Mouse (Mus musculus) MEL (cell line): Measurements from ENCODE around the gene Rims1. TPM values are rescaled to one million over a fixed set of nuclear protein-coding genes. Genes with fewer than 3 reads are reported as not detected.

Experiments
- DNase-seq: peaks from one replicate; pipeline ENCODE4 v3.0.0; 2011; ENCODE audit warnings: low read depth, low spot score
- H3K27ac ChIP-seq: 2 replicates; pipeline ENCODE4 v1.5.1; 2012; ENCODE audit warnings: low read depth, mild to moderate bottlenecking, control low read depth, low read length, moderate library complexity; ENCODE audit not compliant: control insufficient read depth
- H3K27me3 ChIP-seq, 2 experiments: fragments of 150-350 bp in 1 of 2; sonication (generic) in 1 of 2; 2 replicates each; pipeline ENCODE4 v1.6.1; 2012; ENCODE audit warnings: low read length in 2 of 2, mild to moderate bottlenecking in 2 of 2, improper control_type of control experiment in 1 of 2, moderate library complexity in 1 of 2; ENCODE audit not compliant: insufficient read depth in 2 of 2, control insufficient read depth in 1 of 2
- H3K36me3 ChIP-seq, 2 experiments: 2 replicates each; pipeline ENCODE4 v1.6.1; 2012 to 2014; ENCODE audit warnings: low read length in 2 of 2, improper control_type of control experiment in 1 of 2, inconsistent platforms in 1 of 2, mild to moderate bottlenecking in 1 of 2; ENCODE audit not compliant: insufficient read depth in 2 of 2, control insufficient read depth in 1 of 2
- H3K4me1 ChIP-seq, 2 experiments: fragments of 150-350 bp in 1 of 2; sonication (generic) in 1 of 2; 2 replicates each; pipeline ENCODE4 v1.6.1; 2012; ENCODE audit warnings: low read length in 2 of 2, improper control_type of control experiment in 1 of 2, mild to moderate bottlenecking in 1 of 2; ENCODE audit not compliant: insufficient read depth in 2 of 2, control insufficient read depth in 1 of 2
- H3K4me3 ChIP-seq, 2 experiments: fragments of 150-350 bp in 1 of 2; sonication (generic) in 1 of 2; 2 replicates each; pipeline ENCODE4 v1.5.1; 2012; ENCODE audit warnings: low read depth in 2 of 2, low read length in 2 of 2, mild to moderate bottlenecking in 2 of 2, moderate library complexity in 2 of 2, control low read depth in 1 of 2, improper control_type of control experiment in 1 of 2; ENCODE audit not compliant: control insufficient read depth in 1 of 2, insufficient read depth in 1 of 2
- H3K79me2 ChIP-seq: 2 replicates; pipeline ENCODE4 v1.6.1; 2012; ENCODE audit warnings: mild to moderate bottlenecking, low read length, moderate library complexity; ENCODE audit not compliant: control insufficient read depth, poor library complexity, insufficient read depth
- H3K9ac ChIP-seq: 2 replicates; pipeline ENCODE4 v1.6.1; 2012; ENCODE audit warnings: low read depth, mild to moderate bottlenecking, control low read depth, low read length, moderate library complexity; ENCODE audit not compliant: control insufficient read depth, poor library complexity, severe bottlenecking
- H3K9me3 ChIP-seq: fragments of 150-350 bp; sonication (generic); replicated peaks from 2 replicates; pipeline ENCODE4 v1.6.1; 2012; ENCODE audit warnings: mild to moderate bottlenecking, low read length, improper control_type of control experiment, moderate library complexity; ENCODE audit not compliant: insufficient read depth
- CTCF ChIP-seq, 3 experiments: IDR thresholded peaks in 2 of 3; conservative IDR thresholded peaks in 1 of 3; 2 replicates each; pipeline ENCODE4 v1.5.1; 2011 to 2012; ENCODE audit warnings: low read length in 3 of 3, low read depth in 2 of 3, mild to moderate bottlenecking in 2 of 3, improper control_type of control experiment in 1 of 3, inconsistent platforms in 1 of 3, mixed read lengths in 1 of 3, moderate library complexity in 1 of 3; ENCODE audit not compliant: control insufficient read depth in 1 of 3, insufficient read depth in 1 of 3, poor library complexity in 1 of 3, severe bottlenecking in 1 of 3
- ELF1 ChIP-seq: IDR thresholded peaks from 2 replicates; pipeline ENCODE4 v1.6.1; 2014; ENCODE audit warnings: low read depth, mild to moderate bottlenecking, inconsistent platforms, low read length, improper control_type of control experiment, moderate library complexity
- MAFK ChIP-seq: IDR thresholded peaks from 2 replicates; pipeline ENCODE4 v1.6.1; 2011; ENCODE audit warnings: low read depth, mild to moderate bottlenecking, low read length, improper control_type of control experiment, borderline replicate concordance
- MAX ChIP-seq: IDR thresholded peaks from 2 replicates; pipeline ENCODE4 v1.6.1; 2011; ENCODE audit warnings: low read length, improper control_type of control experiment
- MAZ ChIP-seq: IDR thresholded peaks from 2 replicates; pipeline ENCODE4 v1.6.1; 2012; ENCODE audit warnings: low read depth, mild to moderate bottlenecking, inconsistent platforms, low read length, improper control_type of control experiment
- MEF2A ChIP-seq: IDR thresholded peaks from 2 replicates; pipeline ENCODE4 v1.6.1; 2014; ENCODE audit warnings: low read depth, mild to moderate bottlenecking, inconsistent platforms, low read length, improper control_type of control experiment; ENCODE audit not compliant: poor library complexity, insufficient replicate concordance, severe bottlenecking; ENCODE audit errors: extremely low read depth
- MXI1 ChIP-seq: IDR thresholded peaks from 2 replicates; pipeline ENCODE4 v1.6.1; 2011; ENCODE audit warnings: mild to moderate bottlenecking, low read depth, low read length, improper control_type of control experiment
- MYC ChIP-seq: IDR thresholded peaks from 2 replicates; pipeline ENCODE4 v1.6.1; 2011; ENCODE audit warnings: low read depth, mild to moderate bottlenecking, low read length, improper control_type of control experiment, moderate library complexity
- NRF1 ChIP-seq: IDR thresholded peaks from 2 replicates; pipeline ENCODE4 v1.6.1; 2014; ENCODE audit warnings: low read depth, mild to moderate bottlenecking, inconsistent platforms, low read length, improper control_type of control experiment, moderate library complexity; ENCODE audit not compliant: poor library complexity, insufficient read depth, severe bottlenecking
- RAD21 ChIP-seq: IDR thresholded peaks from 2 replicates; pipeline ENCODE4 v1.6.1; 2011; ENCODE audit warnings: mild to moderate bottlenecking, low read depth, low read length, improper control_type of control experiment
- RCOR1 ChIP-seq: IDR thresholded peaks from 2 replicates; pipeline ENCODE4 v1.6.1; 2012; ENCODE audit warnings: low read depth, mild to moderate bottlenecking, inconsistent platforms, low read length, improper control_type of control experiment
- SMC3 ChIP-seq: IDR thresholded peaks from 2 replicates; pipeline ENCODE4 v1.6.1; 2011; ENCODE audit warnings: low read depth, low read length, improper control_type of control experiment
- TCF12 ChIP-seq: IDR thresholded peaks from 2 replicates; pipeline ENCODE4 v1.6.1; 2014; ENCODE audit warnings: low read depth, mild to moderate bottlenecking, inconsistent platforms, low read length, improper control_type of control experiment, moderate library complexity
- UBTF ChIP-seq: IDR thresholded peaks from 2 replicates; pipeline ENCODE4 v1.6.1; 2012; ENCODE audit warnings: low read depth, mild to moderate bottlenecking, inconsistent platforms, low read length, improper control_type of control experiment, moderate library complexity, borderline replicate concordance; ENCODE audit not compliant: insufficient read depth
- USF2 ChIP-seq, 2 experiments: IDR thresholded peaks; 2 replicates each; pipeline ENCODE4 v1.6.1; 2011 to 2012; ENCODE audit warnings: improper control_type of control experiment in 2 of 2, low read length in 2 of 2, borderline replicate concordance in 1 of 2, inconsistent platforms in 1 of 2, low read depth in 1 of 2, mild to moderate bottlenecking in 1 of 2; ENCODE audit not compliant: insufficient read depth in 1 of 2
- ZKSCAN1 ChIP-seq: IDR thresholded peaks from 2 replicates; pipeline ENCODE4 v1.6.1; 2012; ENCODE audit warnings: low read depth, mild to moderate bottlenecking, inconsistent platforms, low read length, improper control_type of control experiment, moderate library complexity
- ZMIZ1 ChIP-seq: IDR thresholded peaks from 2 replicates; pipeline ENCODE4 v1.6.1; 2012; ENCODE audit warnings: low read depth, mild to moderate bottlenecking, inconsistent platforms, low read length, improper control_type of control experiment, moderate library complexity
- ZNF384 ChIP-seq: IDR thresholded peaks from 2 replicates; pipeline ENCODE4 v1.6.1; 2012; ENCODE audit warnings: low read depth, mild to moderate bottlenecking, inconsistent platforms, low read length, improper control_type of control experiment
- polyA plus RNA-seq, 2 experiments: library from polyadenylated mRNA; stranded (reverse) in 1 of 2; unstranded in 1 of 2; fragments of >175 nt in 1 of 2; fragments of >200 nt in 1 of 2; gene quantifications; 2 replicates each; pipeline versions ENCODE4 v1.2.1 to v1.2.4; 2012; ENCODE audit warnings: low replicate concordance in 2 of 2, low read depth in 1 of 2; ENCODE audit not compliant: insufficient read length in 2 of 2, insufficient read depth in 1 of 2, missing spikeins in 1 of 2
- total RNA-seq: library from RNA; depleted of rRNA; stranded (reverse); fragments of 300-350 nt; gene quantifications from 2 replicates; pipeline ENCODE4 v1.2.3, GENCODE M21; 2012

Rims1 gene
- total and polyA plus RNA-seq, 3 experiments = 0.31 TPM; not detected in 2

DNA sequence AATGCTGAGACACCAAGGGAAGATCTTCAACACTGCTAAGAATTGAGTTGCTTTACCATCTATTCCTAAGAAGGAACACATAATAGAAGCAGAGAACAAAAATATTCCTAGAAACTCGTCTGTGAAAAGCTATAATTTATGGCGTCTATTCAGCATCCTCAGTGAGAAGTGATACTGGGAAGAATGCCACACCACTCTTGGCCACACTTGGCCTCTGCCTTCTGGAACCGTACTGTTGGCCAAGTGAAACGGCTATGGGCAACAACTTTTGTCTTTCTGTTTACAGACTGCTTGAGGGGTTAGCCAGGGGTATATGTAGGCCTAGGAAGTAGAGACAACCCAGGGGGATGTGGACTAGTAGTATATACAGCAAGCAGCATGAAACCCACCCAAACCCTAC lies 547.4 kb downstream of the Rims1 start:
- Histone ChIP-seq H3K27me3 (no peaks in the 10 kb centered on the region), H3K36me3 (no peaks in the 10 kb centered on the region), H3K4me3 (no peak overlapping the region), H3K9me3 (no peaks in the 10 kb centered on the region), H3K9ac (no peak overlapping the region), H3K79me2 (no peaks in the 10 kb centered on the region), H3K27ac (no peak overlapping the region), H3K4me1 (no peaks in the 10 kb centered on the region)
- TF ChIP-seq MYC (no peak), MEF2A (no peak), ZMIZ1 (no peak), TCF12 (no peak), RCOR1 (no peak), NRF1 (no peak), ELF1 (no peak), ZNF384 (no peak), RAD21 (no peak)
- DNase-seq = no peak

DNA sequence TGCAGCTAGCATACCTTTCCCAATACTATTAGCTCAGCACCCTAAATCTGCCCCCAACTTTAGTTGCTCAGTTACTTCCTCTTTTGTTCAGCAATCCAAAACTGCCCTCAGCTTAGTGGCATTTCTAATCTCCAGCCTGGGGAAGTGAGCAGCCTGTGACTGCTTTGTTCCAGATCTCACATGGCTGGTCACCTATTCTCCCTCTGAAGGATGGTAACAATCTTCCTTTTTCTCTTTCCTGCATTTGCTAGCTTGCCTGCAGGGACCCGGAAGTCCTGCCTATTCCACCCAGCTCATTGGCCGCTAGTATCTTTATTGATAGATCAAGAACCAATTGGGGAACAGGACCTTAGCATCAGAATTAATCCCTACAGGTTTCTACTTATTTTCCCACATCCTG lies 551.5 kb downstream of the Rims1 start:
- DNase-seq = peak; percentile 28
- no peak overlapping the region for H3K27ac ChIP-seq
- no peaks in the 10 kb centered on the region for H3K27me3 ChIP-seq
- no peaks in the 10 kb centered on the region for H3K4me1 ChIP-seq
- no peaks in the 10 kb centered on the region for H3K79me2 ChIP-seq
- TF ChIP-seq ZNF384 (no peak), NRF1 (no peak), ZMIZ1 (no peak), ZKSCAN1 (no peak), CTCF (IDR thresholded peaks at IDR 0.05 in 2 of 3, conservative IDR thresholded peaks at IDR 0.05 in 1 of 3; ENCODE audit: control insufficient read depth in 1 of 3, insufficient read depth in 1 of 3, low read depth in 2 of 3, low read length in 3 of 3, poor library complexity in 1 of 3, severe bottlenecking in 1 of 3) (no peak), SMC3 (no peak), UBTF (no peak), MAX (no peak), MXI1 (no peak), MEF2A (no peak), TCF12 (no peak), MAFK (no peak), MAZ (no peak), USF2 (IDR thresholded peaks at IDR 0.05; ENCODE audit: borderline replicate concordance in 1 of 2, insufficient read depth in 1 of 2, low read depth in 1 of 2, low read length in 2 of 2) (no peak)
- no peaks in the 10 kb centered on the region for H3K36me3 ChIP-seq
- no peak overlapping the region for H3K9ac ChIP-seq
- no peaks in the 10 kb centered on the region for H3K9me3 ChIP-seq
- no peak overlapping the region for H3K4me3 ChIP-seq
